Mouse (Mus musculus): ENCODE data around the gene Vps45.
"Not testable (repeated sequence)": the region's sequence is repeated elsewhere in the genome, so short reads cannot be mapped to it uniquely, and the experiment has no call there.

Vps45 gene

GRCm38 (mm10) chr3:96078066-96078465 lies 19.8 kb upstream of the Vps45 start:
- DNase-seq: no peak

- DNase-seq: no peak
These were observed 14.7 kb upstream of the Vps45 start for GRCm38 (mm10) chr3:96072921-96073486.

GRCm38 (mm10) chr3:96070241-96070640 lies 12.0 kb upstream of the Vps45 start:
- DNase-seq: no peak

GRCm38 (mm10) chr3:96069542-96069941 lies 11.3 kb upstream of the Vps45 start:
- DNase-seq: no peak

- DNase-seq: no peak
These were observed 10.8 kb upstream of the Vps45 start for GRCm38 (mm10) chr3:96069046-96069445.

GRCm38 (mm10) chr3:96066741-96067140 lies 8.5 kb upstream of the Vps45 start:
- DNase-seq: no peak

GRCm38 (mm10) chr3:96065754-96066375 lies 7.6 kb upstream of the Vps45 start:
- DNase-seq: peak; percentile 71

GRCm38 (mm10) chr3:96065147-96065546 lies 6.9 kb upstream of the Vps45 start:
- DNase-seq: no peak

GRCm38 (mm10) chr3:96064217-96064616 lies 6.0 kb upstream of the Vps45 start:
- no peak for DNase-seq

GRCm38 (mm10) chr3:96063299-96063698 lies 5.0 kb upstream of the Vps45 start:
- no peak for DNase-seq

- DNase-seq: no peak
These were observed 1.9 kb upstream of the Vps45 start for GRCm38 (mm10) chr3:96060146-96060545.

GRCm38 (mm10) chr3:96057747-96058204 lies 490 bp downstream of the Vps45 start:
- peak; percentile 91 for DNase-seq

- no peak for DNase-seq
These were observed 2.2 kb downstream of the Vps45 start for GRCm38 (mm10) chr3:96056031-96056430.

GRCm38 (mm10) chr3:96055294-96055693 lies 3.0 kb downstream of the Vps45 start:
- DNase-seq: no peak

- no peak for DNase-seq
These were observed 6.4 kb downstream of the Vps45 start for GRCm38 (mm10) chr3:96051839-96052238.

GRCm38 (mm10) chr3:96051186-96051585 lies 7.1 kb downstream of the Vps45 start:
- no peak for DNase-seq

GRCm38 (mm10) chr3:96050779-96051178 lies 7.5 kb downstream of the Vps45 start:
- no peak for DNase-seq

GRCm38 (mm10) chr3:96044559-96044958 lies 13.7 kb downstream of the Vps45 start:
- not testable (repeated sequence) for DNase-seq

- no peak for DNase-seq
These were observed 15.2 kb downstream of the Vps45 start for GRCm38 (mm10) chr3:96043104-96043503.

- no peak for DNase-seq
These were observed 17.2 kb downstream of the Vps45 start for GRCm38 (mm10) chr3:96041079-96041478.

GRCm38 (mm10) chr3:96040663-96041006 lies 17.6 kb downstream of the Vps45 start:
- no peak for DNase-seq

GRCm38 (mm10) chr3:96039857-96040662 lies 18.2 kb downstream of the Vps45 start:
- no peak for DNase-seq

GRCm38 (mm10) chr3:96038851-96039250 lies 19.4 kb downstream of the Vps45 start:
- DNase-seq: no peak

GRCm38 (mm10) chr3:96038156-96038555 lies 20.1 kb downstream of the Vps45 start:
- DNase-seq: no peak

All from kidney, postnatal 10 days (tissue).